Mouse (Mus musculus) G1E (cell line): ENCODE data around the gene Ptgds. TPM values are rescaled to one million over a fixed set of nuclear protein-coding genes. Genes with fewer than 3 reads are reported as not detected.
A peak's percentile ranks its signal among the peaks of the same experiment; 100 is the strongest.

ENCODE experiments used
- ATAC-seq: 2 replicates; pipeline ENCODE4 v1.8.0; 2016; ENCODE audit warnings: mild to moderate bottlenecking; ENCODE audit not compliant: insufficient number of reproducible peaks, poor library complexity, low FRiP score, severe bottlenecking; ENCODE audit errors: extremely low read depth
- DNase-seq: peaks from one replicate; pipeline ENCODE4 v3.0.0; 2012; ENCODE audit warnings: low spot score
- H3K27me3 ChIP-seq: 2 replicates; pipeline ENCODE4 v1.6.1; 2012; ENCODE audit warnings: mild to moderate bottlenecking, low read length, inconsistent platforms; ENCODE audit not compliant: insufficient read depth
- H3K36me3 ChIP-seq: replicated peaks from 2 replicates; pipeline ENCODE3; 2012; ENCODE audit warnings: mild to moderate bottlenecking, inconsistent platforms
- H3K4me1 ChIP-seq: 2 replicates; pipeline ENCODE4 v1.6.1; 2012; ENCODE audit warnings: low read depth, low read length, inconsistent platforms, mixed read lengths; ENCODE audit not compliant: insufficient read depth
- H3K4me3 ChIP-seq: 2 replicates; pipeline ENCODE4 v1.5.1; 2012; ENCODE audit warnings: low read depth, mild to moderate bottlenecking, inconsistent platforms, low read length, moderate library complexity, mixed read lengths
- H3K9me3 ChIP-seq: replicated peaks from 2 replicates; pipeline ENCODE4 v1.6.1; 2012; ENCODE audit warnings: inconsistent platforms
- CTCF ChIP-seq: IDR thresholded peaks from 2 replicates; pipeline ENCODE4 v1.5.1; 2012; ENCODE audit warnings: low read depth, low read length, inconsistent platforms, mixed read lengths
- GATA1 ChIP-seq: IDR thresholded peaks from 2 replicates; pipeline ENCODE4 v1.6.1; 2012; ENCODE audit warnings: borderline replicate concordance, low read length, inconsistent platforms, mixed read lengths
- GATA2 ChIP-seq: IDR thresholded peaks from 2 replicates; pipeline ENCODE4 v1.6.1; 2012; ENCODE audit warnings: low read depth, low read length, inconsistent platforms, borderline replicate concordance
- POLR2AphosphoS5 ChIP-seq: IDR thresholded peaks from 2 replicates; pipeline ENCODE4 v1.6.1; 2012; ENCODE audit warnings: low read depth, low read length, inconsistent platforms; ENCODE audit not compliant: insufficient replicate concordance
- TAL1 ChIP-seq: conservative IDR thresholded peaks from 2 replicates; pipeline ENCODE4 v1.6.1; 2012; ENCODE audit warnings: low read depth, low read length, inconsistent platforms, mixed read lengths
- polyA plus RNA-seq: library from polyadenylated mRNA; stranded (reverse); fragments of >175 nt; gene quantifications from 2 replicates; pipeline ENCODE4 v1.2.3, GENCODE M21; 2012
- total RNA-seq, 2 experiments: library from RNA; stranded (forward) in 1 of 2; stranded (reverse) in 1 of 2; fragments of 200-1000 nt in 1 of 2; fragments of >200 nt in 1 of 2; fragmentation: Nextera tagmentation in 1 of 2; gene quantifications; 2 replicates each; pipeline ENCODE4 v1.2.3; 2014 to 2017

Gene Ptgds
- total and polyA plus RNA-seq, 3 experiments: 0.44 TPM; not detected in 2

GRCm38 (mm10) chr2:25421896-25422295, 48.0 kb downstream of the Ptgds start:
- H3K9me3 ChIP-seq: no peaks in the 10 kb centered on the region
- no peak for TF ChIP-seq GATA2
- no peak for TF ChIP-seq TAL1
- no peak for TF ChIP-seq POLR2AphosphoS5
- no peak for TF ChIP-seq GATA1
- TF ChIP-seq CTCF: peak; percentile 7; the same call in 1 of the 2 replicates
- DNase-seq: peak; percentile 59
- H3K4me1 ChIP-seq: peaks cover 24% of the 10 kb centered on the region
- H3K27me3 ChIP-seq: peaks cover 42% of the 10 kb centered on the region
- no peaks in the 10 kb centered on the region for H3K36me3 ChIP-seq
- no peak overlapping the region for H3K4me3 ChIP-seq
- ATAC-seq: no peak

GRCm38 (mm10) chr2:25417426-25417825, 52.4 kb downstream of the Ptgds start:
- H3K36me3 ChIP-seq: no peaks in the 10 kb centered on the region
- no peak for ATAC-seq

More at GRCm38 (mm10) chr2:25417426-25417825, 52.4 kb downstream of the Ptgds start:
- TF ChIP-seq CTCF: no peak
- Histone ChIP-seq H3K4me1 (peaks cover 7% of the 10 kb centered on the region; the same call in 1 of the 2 replicates), H3K27me3 (peaks cover 16% of the 10 kb centered on the region), H3K9me3 (no peaks in the 10 kb centered on the region), H3K4me3 (no peak overlapping the region)
- DNase-seq: no peak

Other genes starting within 250 kb of the Ptgds start
Only the 20 nearest of the 41 such genes appear.
- 38.3 and 47.0 TPM in 2 replicates for gene Man1b1, start 137.7 kb downstream of the Ptgds start, total RNA-seq (2014; fragmentation: Nextera tagmentation)
- 45.3 and 57.2 TPM in 2 replicates for gene Man1b1, start 137.7 kb downstream of the Ptgds start, total RNA-seq (2017)
- 9.9 and 18.0 TPM in 2 replicates for gene Man1b1, start 137.7 kb downstream of the Ptgds start, polyA plus RNA-seq
- 5.5 and 8.6 TPM in 2 replicates for gene Dpp7, start 113.7 kb downstream of the Ptgds start, total RNA-seq (2014; fragmentation: Nextera tagmentation)
- gene Dpp7, start 113.7 kb downstream of the Ptgds start, total RNA-seq (2017): 71.4 and 95.5 TPM in 2 replicates
- gene Dpp7, start 113.7 kb downstream of the Ptgds start, polyA plus RNA-seq: 4.5 and 7.7 TPM in 2 replicates
- 51.2 and 53.9 TPM in 2 replicates for gene Uap1l1, start 104.4 kb downstream of the Ptgds start, total RNA-seq (2014; fragmentation: Nextera tagmentation)
- 56.4 and 118 TPM in 2 replicates for gene Uap1l1, start 104.4 kb downstream of the Ptgds start, total RNA-seq (2017)
- gene Uap1l1, start 104.4 kb downstream of the Ptgds start, polyA plus RNA-seq: 21.0 and 22.8 TPM in 2 replicates
- 9.9 and 14.4 TPM in 2 replicates for gene Sapcd2, start 97.7 kb downstream of the Ptgds start, total RNA-seq (2014; fragmentation: Nextera tagmentation)
- gene Sapcd2, start 97.7 kb downstream of the Ptgds start, total RNA-seq (2017): 20.6 and 28.1 TPM in 2 replicates
- gene Sapcd2, start 97.7 kb downstream of the Ptgds start, polyA plus RNA-seq: 108 and 129 TPM in 2 replicates
- gene Entpd2, start 74.2 kb downstream of the Ptgds start, total RNA-seq (2014; fragmentation: Nextera tagmentation): not detected in 2 replicates
- not detected in 2 replicates for gene Entpd2, start 74.2 kb downstream of the Ptgds start, total RNA-seq (2017)
- 0.03 TPM in 1 of 2 replicates, not detected in the other for gene Entpd2, start 74.2 kb downstream of the Ptgds start, polyA plus RNA-seq
- not detected in 2 replicates for gene Npdc1, start 70.7 kb downstream of the Ptgds start, total RNA-seq (2014; fragmentation: Nextera tagmentation)
- gene Npdc1, start 70.7 kb downstream of the Ptgds start, total RNA-seq (2017): 0.22 and 0.64 TPM in 2 replicates
- gene Npdc1, start 70.7 kb downstream of the Ptgds start, polyA plus RNA-seq: not detected in 2 replicates
- gene Fut7, start 46.8 kb downstream of the Ptgds start, total RNA-seq (2014; fragmentation: Nextera tagmentation): not detected in 2 replicates
- gene Fut7, start 46.8 kb downstream of the Ptgds start, total RNA-seq (2017): 0.22 TPM in 1 of 2 replicates, not detected in the other
- gene Fut7, start 46.8 kb downstream of the Ptgds start, polyA plus RNA-seq: not detected in 2 replicates
- gene Abca2, start 41.3 kb downstream of the Ptgds start, total RNA-seq (2014; fragmentation: Nextera tagmentation): 9.8 and 18.6 TPM in 2 replicates
- gene Abca2, start 41.3 kb downstream of the Ptgds start, total RNA-seq (2017): 2.8 and 5.3 TPM in 2 replicates
- 5.9 and 6.0 TPM in 2 replicates for gene Abca2, start 41.3 kb downstream of the Ptgds start, polyA plus RNA-seq
- gene Clic3, start 13.2 kb downstream of the Ptgds start, total RNA-seq (2014; fragmentation: Nextera tagmentation): not detected in 2 replicates
- 0.22 TPM in 1 of 2 replicates, not detected in the other for gene Clic3, start 13.2 kb downstream of the Ptgds start, total RNA-seq (2017)
- gene Clic3, start 13.2 kb downstream of the Ptgds start, polyA plus RNA-seq: not detected in 2 replicates
- 16.3 and 23.2 TPM in 2 replicates for gene Paxx, start 9.0 kb downstream of the Ptgds start, total RNA-seq (2014; fragmentation: Nextera tagmentation)
- 14.2 and 17.8 TPM in 2 replicates for gene Paxx, start 9.0 kb downstream of the Ptgds start, total RNA-seq (2017)
- 43.4 and 47.0 TPM in 2 replicates for gene Paxx, start 9.0 kb downstream of the Ptgds start, polyA plus RNA-seq
- not detected in 2 replicates for gene Lcn12, start 23.9 kb upstream of the Ptgds start, total RNA-seq (2014; fragmentation: Nextera tagmentation)
- gene Lcn12, start 23.9 kb upstream of the Ptgds start, total RNA-seq (2017): not detected in 2 replicates
- not detected in 2 replicates for gene Lcn12, start 23.9 kb upstream of the Ptgds start, polyA plus RNA-seq
- 48.3 and 57.9 TPM in 2 replicates for gene Fbxw5, start 30.7 kb upstream of the Ptgds start, total RNA-seq (2014; fragmentation: Nextera tagmentation)
- 21.1 and 24.7 TPM in 2 replicates for gene Fbxw5, start 30.7 kb upstream of the Ptgds start, total RNA-seq (2017)
- 17.1 and 35.5 TPM in 2 replicates for gene Fbxw5, start 30.7 kb upstream of the Ptgds start, polyA plus RNA-seq
- 3.4 and 4.4 TPM in 2 replicates for gene C8g, start 31.7 kb upstream of the Ptgds start, total RNA-seq (2014; fragmentation: Nextera tagmentation)
- gene C8g, start 31.7 kb upstream of the Ptgds start, total RNA-seq (2017): 2.2 and 3.3 TPM in 2 replicates
- 0.10 and 0.21 TPM in 2 replicates for gene C8g, start 31.7 kb upstream of the Ptgds start, polyA plus RNA-seq
- gene Traf2, start 76.9 kb upstream of the Ptgds start, total RNA-seq (2014; fragmentation: Nextera tagmentation): 7.1 and 7.9 TPM in 2 replicates
- 18.1 and 19.1 TPM in 2 replicates for gene Traf2, start 76.9 kb upstream of the Ptgds start, total RNA-seq (2017)
- 5.4 and 7.8 TPM in 2 replicates for gene Traf2, start 76.9 kb upstream of the Ptgds start, polyA plus RNA-seq
- 102 and 126 TPM in 2 replicates for gene Edf1, start 87.8 kb upstream of the Ptgds start, total RNA-seq (2014; fragmentation: Nextera tagmentation)
- gene Edf1, start 87.8 kb upstream of the Ptgds start, total RNA-seq (2017): 91.0 and 109 TPM in 2 replicates
- 570 and 701 TPM in 2 replicates for gene Edf1, start 87.8 kb upstream of the Ptgds start, polyA plus RNA-seq
- gene Mamdc4, start 104.8 kb upstream of the Ptgds start, total RNA-seq (2014; fragmentation: Nextera tagmentation): 0.58 and 4.3 TPM in 2 replicates
- gene Mamdc4, start 104.8 kb upstream of the Ptgds start, total RNA-seq (2017): 1.9 and 5.5 TPM in 2 replicates
- gene Mamdc4, start 104.8 kb upstream of the Ptgds start, polyA plus RNA-seq: 1.4 and 1.6 TPM in 2 replicates
- gene Phpt1, start 105.2 kb upstream of the Ptgds start, total RNA-seq (2014; fragmentation: Nextera tagmentation): 1.4 and 2.1 TPM in 2 replicates
- 7.1 and 12.5 TPM in 2 replicates for gene Phpt1, start 105.2 kb upstream of the Ptgds start, total RNA-seq (2017)
- gene Phpt1, start 105.2 kb upstream of the Ptgds start, polyA plus RNA-seq: 6.5 and 9.5 TPM in 2 replicates
- gene Ajm1, start 111.7 kb upstream of the Ptgds start, total RNA-seq (2014; fragmentation: Nextera tagmentation): 0.63 and 1.1 TPM in 2 replicates
- gene Ajm1, start 111.7 kb upstream of the Ptgds start, total RNA-seq (2017): 0.05 TPM in 1 of 2 replicates, not detected in the other
- gene Ajm1, start 111.7 kb upstream of the Ptgds start, polyA plus RNA-seq: 0.32 and 0.35 TPM in 2 replicates
- 73.4 and 74.9 TPM in 2 replicates for gene Rabl6, start 138.5 kb upstream of the Ptgds start, total RNA-seq (2014; fragmentation: Nextera tagmentation)
- gene Rabl6, start 138.5 kb upstream of the Ptgds start, total RNA-seq (2017): 41.5 and 43.2 TPM in 2 replicates
- 79.9 and 82.4 TPM in 2 replicates for gene Rabl6, start 138.5 kb upstream of the Ptgds start, polyA plus RNA-seq
- gene Ccdc183, start 147.6 kb upstream of the Ptgds start, total RNA-seq (2014; fragmentation: Nextera tagmentation): not detected in 2 replicates
- 0.05 TPM in 1 of 2 replicates, not detected in the other for gene Ccdc183, start 147.6 kb upstream of the Ptgds start, total RNA-seq (2017)
- not detected in 2 replicates for gene Ccdc183, start 147.6 kb upstream of the Ptgds start, polyA plus RNA-seq